Mouse (Mus musculus) hindbrain, postnatal 0 days (tissue): ENCODE measurements around the gene 9330182L06Rik. TPM values are rescaled to one million over a fixed set of nuclear protein-coding genes. Genes with fewer than 3 reads are reported as not detected.

Source experiments
- ATAC-seq: fragments of 200-750 bp; cut with Nextera tagmentation; 2 replicates; pipeline ENCODE4 v1.8.0; 2017; ENCODE audit warnings: mild to moderate bottlenecking, moderate TSS enrichment, moderate library complexity
- DNase-seq: peaks from one replicate; pipeline ENCODE4 v3.0.0-alpha.2; 2015; ENCODE audit warnings: low spot score
- H3K27ac ChIP-seq: fragments of 300-500 bp; sonication (generic); 2 replicates; pipeline ENCODE4 v1.5.1; 2014; ENCODE audit warnings: mild to moderate bottlenecking
- H3K27me3 ChIP-seq: fragments of 300-500 bp; sonication (generic); 2 replicates; pipeline ENCODE4 v1.6.1; 2014; ENCODE audit warnings: low read length, mixed read lengths; ENCODE audit not compliant: insufficient read depth
- H3K36me3 ChIP-seq: fragments of 300-500 bp; sonication (generic); 2 replicates; pipeline ENCODE4 v1.6.1; 2014; ENCODE audit warnings: low read length, mixed read lengths; ENCODE audit not compliant: insufficient read depth
- H3K4me1 ChIP-seq: fragments of 300-500 bp; sonication (generic); 2 replicates; pipeline ENCODE4 v1.6.1; 2014; ENCODE audit warnings: antibody characterized with exemption, low read length, mixed read lengths; ENCODE audit not compliant: insufficient read depth
- H3K4me2 ChIP-seq: fragments of 300-500 bp; sonication (generic); 2 replicates; pipeline ENCODE4 v1.6.1; 2014; ENCODE audit warnings: low read depth, mild to moderate bottlenecking, low read length, moderate library complexity, mixed read lengths
- H3K4me3 ChIP-seq: fragments of 300-500 bp; sonication (generic); 2 replicates; pipeline ENCODE4 v1.5.1; 2014; ENCODE audit warnings: low read length
- H3K9ac ChIP-seq: fragments of 300-500 bp; sonication (generic); replicated peaks from 2 replicates; pipeline ENCODE4 v1.6.1; 2014; ENCODE audit warnings: mild to moderate bottlenecking, low read length, moderate library complexity, mixed read lengths
- H3K9me3 ChIP-seq: fragments of 300-500 bp; sonication (generic); 2 replicates; pipeline ENCODE4 v1.6.1; 2016; ENCODE audit warnings: low read length, mixed read lengths
- CTCF ChIP-seq: IDR thresholded peaks from 2 replicates; pipeline ENCODE4 v1.5.1; 2016; ENCODE audit warnings: antibody characterized with exemption, control low read depth, low read depth
- WGBS: fragments of 180-500 bp; shearing (Covaris S2); extraction: QIAGEN DNeasy Blood & Tissue Kit; methylation state at CpG from one replicate; pipeline ENCODE4 v1.1.7; 2014; 5-methylcytosine and 5-hydroxymethylcytosine counted together
- polyA plus RNA-seq: library from polyadenylated mRNA; unstranded; fragments of >200 nt; fragmentation: Nextera tagmentation; extraction: Ambion mirVana; gene quantifications from 2 replicates; pipeline ENCODE4 v1.2.1, GENCODE M21; 2015
- total RNA-seq: library from RNA; depleted of rRNA; stranded (reverse); fragments of >200 nt; gene quantifications from 2 replicates; pipeline ENCODE4 v1.2.3, GENCODE M21; 2014

9330182L06Rik gene
- total and polyA plus RNA-seq, 2 experiments from 2014 or later, result 25.5 to 35.2 TPM

GRCm38 (mm10) chr5:9344581-9344980 is 78.7 kb downstream of the 9330182L06Rik start:
- no peaks in the 10 kb centered on the region; the same call in 1 of the 2 replicates for H3K4me1 ChIP-seq
- TF ChIP-seq CTCF, result peak; percentile 5; the same call in 1 of the 2 replicates
- peak; percentile 27 for DNase-seq
- H3K27me3 ChIP-seq, result no peaks in the 10 kb centered on the region
- H3K9me3 ChIP-seq, result no peaks in the 10 kb centered on the region
- H3K9ac ChIP-seq, result no peak overlapping the region
- 42% methylated on average over 5 of the region's 5 CpGs for WGBS
- no peak overlapping the region for H3K27ac ChIP-seq
- H3K4me3 ChIP-seq, result no peak overlapping the region
- peak; percentile 65 for ATAC-seq
- H3K36me3 ChIP-seq, result no peaks in the 10 kb centered on the region
- no peak overlapping the region for H3K4me2 ChIP-seq

DNA sequence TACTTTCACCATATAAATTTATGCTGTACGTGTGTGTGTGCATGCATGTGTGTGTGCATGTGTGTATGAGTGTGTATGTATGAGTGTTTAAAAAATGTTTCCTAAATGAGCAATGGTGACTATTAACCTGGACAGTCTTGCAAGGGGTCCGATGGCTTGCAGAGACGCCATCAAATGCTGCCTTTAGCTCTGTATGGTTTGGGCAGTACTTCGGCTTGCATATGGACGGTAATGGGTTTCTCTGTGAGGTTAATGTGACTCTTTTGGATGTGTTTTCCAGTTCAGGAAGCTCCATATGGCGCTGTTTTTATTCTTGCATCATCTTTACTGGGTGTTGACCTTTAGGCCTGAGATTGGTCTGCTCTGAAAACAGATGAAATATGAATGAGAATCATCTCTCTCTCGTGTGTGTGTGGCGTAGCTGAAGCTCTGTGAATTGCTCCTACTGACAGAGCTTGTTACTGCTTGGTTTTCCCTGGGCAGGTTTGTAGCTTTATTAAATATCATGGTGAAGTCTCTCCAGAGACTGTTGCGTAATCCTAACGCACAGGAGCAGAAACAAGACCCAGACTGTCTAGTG is 79.2 kb downstream of the 9330182L06Rik start:
- DNase-seq, result peak; percentile 48
- Histone ChIP-seq H3K4me1 (no peaks in the 10 kb centered on the region), H3K36me3 (no peaks in the 10 kb centered on the region), H3K4me3 (no peak overlapping the region), H3K9ac (no peak overlapping the region), H3K9me3 (no peaks in the 10 kb centered on the region), H3K4me2 (no peak overlapping the region), H3K27ac (peak overlapping the region; percentile 52), H3K27me3 (no peaks in the 10 kb centered on the region)
- 53% methylated on average over 10 of the region's 10 CpGs for WGBS
- ATAC-seq, result peak; percentile 70
- no peak for TF ChIP-seq CTCF

- no peaks in the 10 kb centered on the region for H3K27me3 ChIP-seq
- no peak overlapping the region for H3K4me3 ChIP-seq
- no peak for TF ChIP-seq CTCF
- no peak for ATAC-seq
- no peaks in the 10 kb centered on the region for H3K9me3 ChIP-seq
- 0 out of 2 replicates have a peak overlapping the region, but pooled peaks have one; percentile 52 for H3K27ac ChIP-seq
- H3K9ac ChIP-seq, result no peak overlapping the region
- no peak overlapping the region for H3K4me2 ChIP-seq
- H3K36me3 ChIP-seq, result no peaks in the 10 kb centered on the region
- WGBS, result 62% methylated on average over 3 of the region's 3 CpGs
- no peaks in the 10 kb centered on the region for H3K4me1 ChIP-seq
- DNase-seq, result no peak
Observed at GRCm38 (mm10) chr5:9345625-9346024, 79.7 kb downstream of the 9330182L06Rik start.

- ATAC-seq, result no peak
- H3K27ac ChIP-seq, result no peak overlapping the region
- TF ChIP-seq CTCF, result no peak
Observed at GRCm38 (mm10) chr5:9346510-9346909, 80.6 kb downstream of the 9330182L06Rik start.

DNA sequence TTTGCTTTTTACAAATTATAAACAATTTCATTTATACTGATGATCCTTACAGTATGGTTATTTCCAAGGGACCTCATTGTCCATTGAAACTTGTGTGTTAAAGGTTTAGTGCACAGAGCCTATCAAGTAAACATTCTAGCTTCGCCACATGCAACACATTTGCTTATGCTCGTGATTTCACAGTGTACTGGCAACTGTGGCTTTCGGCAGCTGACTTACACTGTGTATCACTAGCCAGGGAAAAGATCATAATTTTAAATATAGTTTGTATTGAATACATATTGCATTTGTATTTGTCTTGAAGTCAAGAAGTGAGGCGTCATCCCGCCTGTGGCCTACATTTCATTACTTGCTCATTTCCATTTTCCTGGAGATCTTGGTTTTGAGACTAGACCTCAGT is 86.2 kb downstream of the 9330182L06Rik start:
- Histone ChIP-seq H3K9ac (no peak overlapping the region), H3K27me3 (no peaks in the 10 kb centered on the region), H3K4me2 (no peak overlapping the region), H3K4me3 (no peak overlapping the region), H3K36me3 (no peaks in the 10 kb centered on the region), H3K4me1 (no peaks in the 10 kb centered on the region), H3K9me3 (no peaks in the 10 kb centered on the region), H3K27ac (no peak overlapping the region)
- WGBS, result 85% methylated on average over 5 of the region's 5 CpGs
- ATAC-seq (no peak), DNase-seq (no peak)
- no peak for TF ChIP-seq CTCF

More at GRCm38 (mm10) chr5:9346510-9346909, 80.6 kb downstream of the 9330182L06Rik start:
- Histone ChIP-seq H3K27me3 (no peaks in the 10 kb centered on the region), H3K9me3 (no peaks in the 10 kb centered on the region), H3K4me3 (no peak overlapping the region), H3K9ac (no peak overlapping the region), H3K4me1 (no peaks in the 10 kb centered on the region), H3K4me2 (no peak overlapping the region), H3K36me3 (no peaks in the 10 kb centered on the region)
- 54% methylated on average over 4 of the region's 4 CpGs for WGBS
- DNase-seq, result no peak

- Histone ChIP-seq H3K9me3 (no peaks in the 10 kb centered on the region), H3K36me3 (no peaks in the 10 kb centered on the region), H3K9ac (no peak overlapping the region), H3K4me3 (no peak overlapping the region), H3K27ac (no peak overlapping the region), H3K4me2 (no peak overlapping the region), H3K4me1 (no peaks in the 10 kb centered on the region), H3K27me3 (no peaks in the 10 kb centered on the region)
- no peak for TF ChIP-seq CTCF
- ATAC-seq, result no peak
- no peak for DNase-seq
- 45% methylated on average over 1 of the region's 1 CpGs for WGBS
Observed at GRCm38 (mm10) chr5:9352646-9353045, 86.7 kb downstream of the 9330182L06Rik start.

DNA sequence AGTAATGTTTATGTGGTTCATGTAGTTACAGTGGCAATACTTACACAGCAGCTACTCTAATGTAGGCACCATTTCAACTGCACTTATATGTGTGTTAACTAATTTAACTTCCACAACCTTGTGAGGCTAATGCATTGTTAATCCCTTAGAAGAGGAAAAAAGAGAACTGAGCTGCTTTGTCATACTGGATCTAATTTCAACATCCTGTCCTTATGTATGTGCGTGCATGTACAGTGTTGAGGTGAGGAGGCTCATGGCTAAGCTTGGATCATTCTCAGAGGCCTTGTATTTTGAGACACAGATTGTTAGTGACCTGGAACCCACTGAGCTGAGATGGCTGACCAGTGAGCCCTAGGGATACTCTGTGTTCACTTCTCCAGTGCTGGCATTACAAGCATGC is 88.3 kb downstream of the 9330182L06Rik start:
- Histone ChIP-seq H3K9ac (no peak overlapping the region), H3K9me3 (no peaks in the 10 kb centered on the region), H3K36me3 (no peaks in the 10 kb centered on the region), H3K27ac (no peak overlapping the region), H3K4me3 (no peak overlapping the region), H3K4me2 (no peak overlapping the region), H3K4me1 (no peaks in the 10 kb centered on the region), H3K27me3 (no peaks in the 10 kb centered on the region)
- no peak for DNase-seq
- no peak for TF ChIP-seq CTCF
- ATAC-seq, result no peak
- 97% methylated on average over 1 of the region's 1 CpGs for WGBS
